In genomic region chr13:86468752-86469151, GRCm38 (mm10) we compare ENCODE assay signal across 31 mouse cellular contexts.
"Had no signal": no experiment of that assay in that cellular context is flagged by ENCODE, and none has a peak within 500 bp of the region (broad histone marks: within the 10 kb centered on the region; RNA-seq: fewer than 3 reads in every experiment).

No protein-coding gene starts in this region.

- H3K4me2 ChIP-seq: limb, embryonic 13.5 days; limb, embryonic 15.5 days; liver, embryonic 11.5 days; liver, embryonic 12.5 days; liver, embryonic 13.5 days; liver, embryonic 15.5 days; lung, embryonic 14.5 days; lung, embryonic 15.5 days; midbrain, embryonic 11.5 days; midbrain, embryonic 12.5 days; midbrain, embryonic 13.5 days; midbrain, embryonic 15.5 days; neural tube, embryonic 12.5 days; neural tube, embryonic 13.5 days had no signal

- H3K36me3 ChIP-seq: limb, embryonic 13.5 days; limb, embryonic 15.5 days; liver, embryonic 12.5 days; liver, embryonic 13.5 days; liver, embryonic 15.5 days; lung, embryonic 15.5 days; midbrain, embryonic 10.5 days; midbrain, embryonic 12.5 days; midbrain, embryonic 13.5 days; midbrain, embryonic 15.5 days; neural tube, embryonic 12.5 days; neural tube, embryonic 13.5 days had no signal

- H3K4me3 ChIP-seq: left cerebral cortex, adult 2 months; limb, embryonic 13.5 days; limb, embryonic 15.5 days; liver, embryonic 12.5 days; liver, embryonic 13.5 days; liver, embryonic 15.5 days; lung, embryonic 15.5 days; megakaryocyte, embryonic 14.5 days; midbrain, embryonic 10.5 days; midbrain, embryonic 12.5 days; midbrain, embryonic 13.5 days; midbrain, embryonic 15.5 days; myocyte; neural tube, embryonic 12.5 days; neural tube, embryonic 13.5 days had no signal

- ATAC-seq: liver, embryonic 12.5 days; liver, postnatal 0 days; lung, postnatal 0 days; midbrain, embryonic 13.5 days; midbrain, embryonic 15.5 days; midbrain, embryonic 16.5 days had no signal

- H3K9ac ChIP-seq: limb, embryonic 13.5 days; limb, embryonic 15.5 days; liver, embryonic 12.5 days; liver, embryonic 13.5 days; liver, embryonic 14.5 days; liver, embryonic 15.5 days; liver, postnatal 0 days; lung, embryonic 14.5 days; lung, embryonic 15.5 days; midbrain, embryonic 12.5 days; midbrain, embryonic 13.5 days; midbrain, embryonic 15.5 days; neural tube, embryonic 12.5 days; neural tube, embryonic 13.5 days had no signal

- H3K27ac ChIP-seq: left cerebral cortex, adult 2 months; limb, embryonic 13.5 days; limb, embryonic 15.5 days; liver, embryonic 12.5 days; liver, embryonic 13.5 days; liver, embryonic 14.5 days; liver, embryonic 15.5 days; lung, embryonic 15.5 days; macrophage; midbrain, embryonic 10.5 days; midbrain, embryonic 12.5 days; midbrain, embryonic 13.5 days; midbrain, embryonic 15.5 days; neural tube, embryonic 12.5 days; neural tube, embryonic 13.5 days had no signal

- DNase-seq: left cerebral cortex, postnatal 4 days; liver; liver, embryonic 13.5 days; liver, postnatal 0 days; lung, adult 18-20 months; lung, adult 2 months; lung, embryonic 14.5 days; lung, postnatal 10 days; lung, postnatal 36 days; lung, postnatal 4 days; midbrain, embryonic 14.5 days had no signal

- H3K9me3 ChIP-seq: limb, embryonic 13.5 days; limb, embryonic 15.5 days; liver, embryonic 12.5 days; liver, embryonic 13.5 days; liver, embryonic 15.5 days; lung, embryonic 15.5 days; midbrain, embryonic 10.5 days; midbrain, embryonic 12.5 days; midbrain, embryonic 13.5 days; midbrain, embryonic 15.5 days; neural tube, embryonic 12.5 days; neural tube, embryonic 13.5 days had no signal

- H3K27me3 ChIP-seq: limb, embryonic 13.5 days; limb, embryonic 15.5 days; liver, embryonic 12.5 days; liver, embryonic 13.5 days; liver, embryonic 15.5 days; lung, embryonic 15.5 days; megakaryocyte, embryonic 14.5 days; midbrain, embryonic 12.5 days; midbrain, embryonic 13.5 days; midbrain, embryonic 15.5 days; neural tube, embryonic 12.5 days; neural tube, embryonic 13.5 days had no signal

- H3K4me1 ChIP-seq: limb, embryonic 13.5 days; limb, embryonic 15.5 days; liver, embryonic 12.5 days; liver, embryonic 13.5 days; liver, embryonic 15.5 days; lung, embryonic 15.5 days; megakaryocyte, embryonic 14.5 days; midbrain, embryonic 10.5 days; midbrain, embryonic 12.5 days; midbrain, embryonic 13.5 days; midbrain, embryonic 15.5 days; neural tube, embryonic 12.5 days; neural tube, embryonic 13.5 days had no signal
